Mouse (Mus musculus) ES-Bruce4 (cell line): ENCODE measurements around the gene Wnk4.

Experiments used
- CTCF ChIP-seq: IDR thresholded peaks from one replicate; pipeline ENCODE4 v1.8.1; 2011; ENCODE audit warnings: low read depth, low read length
- EP300 ChIP-seq: IDR thresholded peaks from 2 replicates; pipeline ENCODE4 v1.6.1; 2011; ENCODE audit warnings: low read depth, low read length; ENCODE audit not compliant: insufficient read depth
- POLR2A ChIP-seq: IDR thresholded peaks from one replicate; pipeline ENCODE4 v1.8.1; 2011; ENCODE audit warnings: low read length; ENCODE audit not compliant: insufficient read depth

GRCm38 (mm10) chr11:101295191-101295590 lies 34.8 kb downstream of the Wnk4 start:
- TF ChIP-seq POLR2A: no peak
- no peak for TF ChIP-seq CTCF
- no peak for TF ChIP-seq EP300
